Mouse (Mus musculus): ENCODE data around the gene Nhlrc1.

Gene Nhlrc1

DNA sequence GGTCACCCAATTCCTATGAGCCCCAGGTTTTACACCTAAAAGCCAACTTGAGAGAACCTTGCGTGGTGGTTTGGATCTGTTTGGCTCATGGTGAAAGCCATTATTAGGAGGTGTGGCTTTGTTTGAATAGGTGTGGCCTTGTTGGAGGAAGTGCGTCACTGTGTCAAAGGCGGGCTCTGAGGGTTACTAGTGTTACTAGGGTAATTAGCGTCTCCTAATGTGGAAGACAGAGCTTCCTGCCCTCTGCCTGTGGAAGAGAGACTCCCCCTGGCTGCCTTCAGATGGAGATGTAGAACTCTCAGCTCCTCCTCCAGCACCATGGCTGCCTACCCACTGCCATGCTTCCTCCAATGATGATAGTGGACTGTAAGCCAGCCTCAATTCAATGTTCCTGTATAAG, 13.1 kb downstream of the Nhlrc1 start:
- DNase-seq (ENCODE audit: low spot score in 2 of 2), result no peak

DNA sequence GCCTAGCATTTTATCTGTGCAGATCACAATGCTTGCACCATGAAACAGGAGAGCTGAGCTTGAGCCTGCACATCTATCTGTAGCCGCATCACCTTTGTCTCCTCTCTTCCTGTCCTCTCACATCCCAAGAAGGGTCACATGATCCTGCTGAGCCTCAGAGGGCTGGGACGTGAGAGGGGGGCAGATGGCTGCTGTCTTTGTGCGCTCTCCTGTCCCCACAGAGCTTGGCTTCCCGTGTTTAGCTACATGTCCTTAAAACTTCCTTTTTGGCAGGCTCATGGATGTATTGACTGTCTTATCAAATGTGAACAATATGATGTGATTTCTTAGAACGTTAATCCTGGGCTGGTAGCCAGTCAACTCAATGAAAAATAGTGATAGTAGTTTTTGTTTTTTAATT, 15.2 kb downstream of the Nhlrc1 start:
- DNase-seq (ENCODE audit: low spot score in 2 of 2), result no peak

DNA sequence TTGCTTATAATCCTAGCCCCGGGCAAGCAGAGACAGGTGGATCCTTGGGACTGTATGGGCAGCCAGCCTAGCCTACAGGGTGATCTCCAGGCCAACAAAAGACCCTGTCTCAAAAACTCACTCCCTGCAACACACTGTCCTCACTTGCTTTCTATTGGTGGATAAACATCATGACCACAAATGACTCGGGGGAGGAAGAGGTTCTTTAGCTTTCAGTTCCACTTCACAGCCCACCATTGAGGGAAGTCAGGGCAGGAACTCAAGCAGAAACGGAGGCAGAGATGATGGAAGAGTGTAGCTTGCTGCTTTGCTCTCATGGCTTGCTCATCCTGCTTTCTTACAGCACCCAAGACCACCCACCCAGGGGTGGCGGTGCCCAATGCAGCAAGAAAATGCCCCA, 17.3 kb downstream of the Nhlrc1 start:
- DNase-seq (ENCODE audit: low spot score in 2 of 2), result no peak

DNA sequence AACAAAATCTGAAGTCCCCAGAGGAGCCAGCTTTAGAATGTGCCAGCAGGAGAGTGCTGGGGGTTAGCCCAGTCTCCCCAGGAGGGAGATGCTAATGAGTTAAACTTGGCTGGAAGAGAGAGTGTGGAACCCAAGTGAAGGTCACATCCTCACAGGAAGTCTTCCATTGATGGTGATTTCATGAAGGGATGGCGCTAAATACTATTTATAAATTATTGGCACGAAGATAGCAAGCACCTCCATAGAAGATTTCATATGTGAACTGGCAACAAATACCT, 21.4 kb downstream of the Nhlrc1 start:
- DNase-seq (ENCODE audit: low spot score in 2 of 2), result no peak

DNA sequence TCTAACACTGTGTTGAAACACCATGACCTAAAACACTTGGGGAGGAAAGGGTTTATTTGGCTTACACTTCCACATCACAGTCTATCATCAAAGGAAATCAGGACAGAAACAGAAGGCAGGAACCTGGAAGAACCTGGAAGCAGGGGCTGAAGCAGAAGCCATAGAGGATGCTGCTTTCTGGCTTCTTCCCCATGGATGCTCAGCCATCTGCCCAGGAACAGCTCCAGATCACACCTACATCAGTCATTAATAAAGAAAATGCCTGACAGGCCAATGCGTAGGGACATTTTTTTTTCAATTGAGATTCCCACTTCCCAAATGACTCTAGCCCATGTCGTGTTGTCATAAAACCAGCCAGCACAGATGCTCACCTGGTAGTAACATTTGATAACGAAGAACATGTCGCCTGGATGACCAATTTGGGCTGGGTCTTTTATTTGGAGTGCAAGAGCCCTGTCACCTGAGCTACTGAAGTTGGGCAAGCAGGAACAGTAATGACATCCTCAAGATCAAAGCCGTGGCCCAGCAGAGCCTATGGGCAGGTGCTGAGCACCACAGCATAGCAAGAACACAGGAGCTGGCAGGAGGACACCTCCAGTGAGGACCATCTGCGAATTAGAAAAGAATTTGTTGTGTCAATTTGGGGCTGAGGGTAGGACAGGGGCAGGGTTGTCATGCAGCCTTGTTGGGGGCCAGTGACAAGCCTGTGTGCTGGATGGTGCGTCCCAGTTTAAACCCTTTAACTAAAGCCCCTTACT, 22.0 kb downstream of the Nhlrc1 start:
- no peak for DNase-seq (ENCODE audit: low spot score in 2 of 2)

DNA sequence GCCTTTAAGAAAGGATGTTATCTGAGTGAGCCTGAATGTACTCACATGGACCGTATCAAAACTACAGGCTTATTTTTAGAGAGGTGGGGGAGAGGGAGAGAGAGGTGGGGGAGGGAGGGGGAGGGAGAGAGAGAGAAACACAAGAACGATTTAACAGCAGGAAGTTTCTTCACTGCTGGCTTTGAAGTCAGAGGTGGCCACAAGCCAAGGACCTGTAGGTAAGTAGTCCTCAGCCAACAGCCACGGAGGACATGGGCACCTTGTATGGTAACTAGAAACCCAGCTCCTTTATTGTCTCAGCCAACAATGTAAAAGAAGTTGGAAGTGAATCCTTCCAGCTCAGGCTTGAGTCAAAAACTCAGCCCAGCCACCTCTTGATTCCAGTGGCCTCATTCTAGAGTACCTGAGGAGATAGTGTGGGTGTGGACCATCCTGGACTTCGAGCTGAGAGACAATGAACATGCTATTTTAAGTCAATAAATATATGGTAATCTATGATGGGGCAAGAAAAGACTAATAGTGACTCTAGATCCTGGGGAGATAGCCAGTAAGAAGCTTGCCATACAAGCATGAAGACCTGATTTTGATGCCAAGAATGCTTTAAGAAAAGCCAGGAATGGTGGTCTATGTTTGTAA, 24.2 kb downstream of the Nhlrc1 start:
- DNase-seq (ENCODE audit: low spot score in 2 of 2), result no peak

DNA sequence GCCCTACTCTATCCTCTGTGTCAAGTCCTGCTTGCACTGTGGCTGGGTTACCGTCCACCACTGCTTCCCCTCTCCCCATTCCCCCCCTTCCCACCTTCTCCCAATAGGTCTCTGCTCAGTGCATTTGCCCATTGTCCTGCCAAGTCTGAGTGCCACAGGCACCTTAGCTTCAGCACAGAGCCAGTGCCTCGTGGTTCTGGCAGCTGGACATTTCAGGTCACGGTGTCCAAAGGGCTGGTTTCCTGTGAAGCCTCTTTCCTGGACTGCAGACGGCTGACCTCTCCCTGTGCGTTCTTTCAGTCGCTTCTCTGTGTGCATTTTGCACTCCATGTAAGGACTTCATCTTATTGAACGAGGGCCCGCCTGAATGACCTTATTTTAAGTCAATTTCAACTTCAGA, 26.7 kb downstream of the Nhlrc1 start:
- no peak for DNase-seq (ENCODE audit: low spot score in 2 of 2)

DNA sequence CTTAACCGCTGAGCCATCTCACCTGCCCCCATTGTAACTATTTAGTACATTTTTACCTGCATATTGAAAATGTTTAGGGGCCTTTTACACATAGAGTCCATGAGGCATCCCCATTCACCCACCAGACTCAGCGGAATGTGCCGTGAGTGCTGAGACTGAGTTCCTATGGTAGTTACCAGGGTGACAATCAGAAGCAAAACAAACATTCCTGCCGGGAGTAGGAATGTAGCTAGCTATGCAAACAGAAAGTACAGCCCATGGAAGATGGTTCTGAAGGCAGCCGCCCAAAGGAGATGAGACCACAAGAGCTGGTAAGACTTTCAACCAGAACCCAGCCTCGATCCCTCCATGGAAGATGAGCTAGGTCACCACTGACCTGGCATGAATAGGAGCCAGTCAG, 28.4 kb downstream of the Nhlrc1 start:
- DNase-seq (ENCODE audit: low spot score in 2 of 2), result no peak

DNA sequence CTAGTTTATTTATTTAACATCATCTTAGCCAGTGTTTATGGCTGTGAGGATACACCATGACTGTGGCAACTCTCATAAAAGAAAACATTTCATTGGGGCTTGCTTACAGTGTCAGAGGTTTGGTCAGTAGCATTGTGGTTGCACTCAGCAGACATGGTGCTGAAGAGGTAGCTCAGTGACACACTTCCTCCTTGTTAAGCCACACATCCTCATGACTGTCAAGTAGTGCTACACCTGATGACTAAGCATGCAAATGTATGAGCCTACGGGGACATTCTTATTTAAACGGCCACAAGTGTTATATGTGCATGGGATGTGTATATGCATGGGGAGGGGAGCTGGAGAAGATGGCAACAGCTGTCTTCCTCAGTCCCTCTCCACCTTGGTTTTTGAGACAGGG, 30.8 kb downstream of the Nhlrc1 start:
- DNase-seq (ENCODE audit: low spot score in 2 of 2), result no peak

DNA sequence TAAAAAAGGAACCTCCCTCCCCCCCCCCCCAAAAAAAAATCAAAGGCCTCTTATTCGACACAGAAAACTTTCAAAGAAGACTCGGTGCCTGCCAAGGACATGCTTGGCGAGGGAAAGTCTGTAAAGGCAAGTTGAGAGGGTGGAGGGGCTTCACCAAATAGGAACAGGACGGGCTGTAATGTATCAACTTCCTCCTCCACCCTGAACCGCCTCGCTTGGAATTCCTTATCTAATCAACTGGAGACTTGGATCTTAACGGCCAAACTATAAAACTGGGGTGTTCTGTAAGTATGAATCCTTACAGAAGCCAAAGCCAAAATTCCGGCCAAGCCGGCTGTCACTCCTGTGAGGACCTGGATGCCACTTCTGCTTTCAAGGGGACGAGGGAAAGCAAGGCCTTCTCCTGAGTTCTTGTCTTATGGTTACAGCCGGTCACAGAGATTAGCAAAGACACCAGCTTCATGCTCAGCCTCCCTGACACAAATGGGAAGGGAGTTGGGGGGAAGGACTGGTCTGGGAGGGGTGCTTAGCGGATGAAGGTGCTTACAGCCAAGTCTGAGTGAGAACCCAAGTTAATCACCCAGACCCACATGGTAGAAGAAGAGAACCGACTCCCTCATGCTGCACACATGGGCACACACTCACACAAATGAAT, 34.7 kb downstream of the Nhlrc1 start:
- no peak for DNase-seq (ENCODE audit: low spot score in 2 of 2)

DNA sequence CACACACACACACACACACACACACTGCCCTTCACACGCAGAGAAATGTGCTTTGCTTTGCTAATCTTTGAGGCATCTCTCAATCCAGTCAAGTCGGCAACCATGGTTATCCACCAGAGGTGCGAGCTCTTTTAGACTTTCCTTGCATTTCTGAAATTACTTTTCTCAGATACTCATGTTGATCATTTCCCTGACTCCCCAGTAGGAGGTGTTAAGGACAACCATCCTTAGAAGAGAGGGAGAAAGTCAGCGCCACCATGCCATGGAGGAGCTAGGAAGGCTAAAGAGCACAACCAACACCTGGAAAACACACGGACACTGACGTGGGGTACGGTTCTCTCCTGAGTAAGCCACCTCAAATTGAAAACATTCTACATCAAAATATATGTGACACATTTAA, 38.1 kb downstream of the Nhlrc1 start:
- DNase-seq (ENCODE audit: low spot score in 2 of 2), result no peak

DNA sequence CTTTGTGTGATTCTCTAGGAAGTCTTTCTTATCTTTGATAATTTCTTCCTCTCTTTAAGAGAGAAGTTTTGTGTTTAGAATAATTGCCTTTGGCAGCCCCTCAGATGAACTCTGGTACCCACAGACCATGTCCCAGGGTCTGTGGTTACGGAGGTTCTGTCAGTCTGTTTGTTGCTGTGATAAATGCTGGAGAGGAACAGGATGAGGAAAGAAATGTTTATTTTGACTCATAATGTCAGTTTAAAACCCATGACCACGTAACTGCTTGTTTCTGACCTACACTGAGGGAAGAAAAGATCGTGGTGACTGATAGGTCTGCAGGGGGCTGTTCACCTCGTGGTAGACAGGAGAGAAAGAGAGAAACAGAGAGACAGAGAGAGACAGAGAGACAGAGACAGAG, 38.7 kb downstream of the Nhlrc1 start:
- no peak for DNase-seq (ENCODE audit: low spot score in 2 of 2)

DNA sequence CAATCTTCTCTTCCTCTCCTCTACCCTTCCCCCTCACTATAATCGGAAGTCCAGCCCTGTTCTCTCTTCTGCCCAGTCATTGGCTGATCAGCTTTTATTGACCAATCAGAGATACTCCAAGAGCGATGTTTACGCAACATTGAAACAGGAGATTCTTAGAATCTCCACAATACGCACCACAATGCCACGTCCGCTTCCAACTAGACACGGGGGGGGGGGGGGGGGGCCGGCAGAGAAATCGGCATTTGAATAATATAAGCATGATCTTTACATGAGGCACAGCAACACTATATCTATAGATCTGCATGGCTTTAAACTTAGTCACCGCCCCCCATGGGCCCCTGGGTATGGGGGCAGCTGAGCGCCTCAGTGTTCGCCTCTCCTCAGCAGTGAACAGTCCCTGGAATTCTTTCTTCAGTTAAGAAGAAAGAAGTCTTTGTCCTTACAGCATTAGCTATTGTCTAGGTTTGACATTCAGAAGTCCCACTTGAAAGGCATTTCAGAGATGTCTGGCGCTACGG, 39.6 kb downstream of the Nhlrc1 start:
- no peak for DNase-seq (ENCODE audit: low spot score in 2 of 2)

DNA sequence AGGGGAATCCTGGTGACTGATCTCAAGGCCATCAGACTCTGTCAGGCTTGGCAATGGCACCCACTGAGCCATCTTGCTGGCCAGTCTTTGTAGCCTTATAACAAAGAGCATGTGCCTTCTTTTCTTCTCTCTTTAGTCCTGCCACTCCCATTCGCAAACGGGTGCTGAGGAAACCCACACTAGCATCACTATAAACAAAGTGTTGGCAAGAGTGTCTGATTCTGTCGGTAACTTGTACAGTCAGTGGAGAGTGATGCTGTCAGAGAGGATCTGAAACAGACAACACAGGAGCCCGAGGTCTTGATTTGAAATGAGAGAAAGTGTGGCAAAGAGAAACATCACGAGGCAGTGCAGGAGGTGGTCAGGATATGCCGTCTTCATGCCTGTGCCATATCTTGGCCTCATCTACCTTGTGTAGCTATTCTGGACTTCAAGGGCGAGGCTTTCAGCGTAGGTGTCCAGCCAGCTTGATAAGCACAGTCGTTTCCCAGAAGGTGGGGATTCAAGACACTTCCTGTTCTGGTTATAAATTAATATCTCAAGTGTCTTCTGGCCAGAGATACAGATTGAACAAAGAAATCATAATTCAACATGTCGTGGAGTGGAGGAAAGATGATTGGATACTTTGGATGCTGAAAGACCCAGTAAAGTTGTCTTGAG, 44.2 kb downstream of the Nhlrc1 start:
- no peak for DNase-seq (ENCODE audit: low spot score in 2 of 2)

DNA sequence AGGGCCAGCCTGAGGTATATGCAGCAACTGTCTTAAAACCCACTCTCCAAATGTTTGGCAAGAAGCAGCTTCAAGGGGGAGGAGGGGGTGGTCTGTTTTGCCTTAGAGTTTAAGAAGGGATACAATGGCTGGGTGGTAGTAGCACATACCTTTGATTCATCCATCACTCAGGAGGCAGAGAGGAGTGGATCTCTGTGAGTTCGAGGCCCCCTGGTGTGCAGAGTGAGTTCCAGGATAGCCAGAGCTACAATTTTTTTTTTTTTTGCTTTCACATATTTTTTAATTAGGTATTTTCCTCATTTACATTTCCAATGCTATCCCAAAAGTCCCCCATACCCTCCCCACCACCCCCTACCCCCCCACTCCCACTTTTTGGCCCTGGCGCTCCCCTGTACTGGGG, 46.0 kb downstream of the Nhlrc1 start:
- no peak for DNase-seq (ENCODE audit: low spot score in 2 of 2)

DNA sequence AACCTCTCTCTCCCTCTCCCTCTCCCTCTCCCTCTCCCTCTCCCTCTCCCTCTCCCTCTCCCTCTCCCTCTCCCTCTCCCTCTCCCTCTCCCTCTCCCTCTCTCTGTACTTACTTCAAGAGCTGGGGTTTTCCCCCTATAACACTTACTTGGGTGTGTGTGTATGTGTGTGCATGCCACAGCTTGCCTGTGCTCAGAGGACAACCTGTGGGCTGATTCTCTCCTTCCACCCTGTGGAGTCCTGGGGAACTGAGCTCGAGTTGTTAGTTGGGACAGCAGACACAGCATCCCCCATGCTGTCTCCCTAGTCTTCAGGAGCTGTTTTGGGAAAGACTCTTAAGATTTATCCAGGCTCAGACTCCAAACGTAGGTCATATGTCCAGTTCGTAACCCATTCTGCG, 47.3 kb downstream of the Nhlrc1 start:
- no peak for DNase-seq (ENCODE audit: low spot score in 2 of 2)
